Mouse (Mus musculus): ENCODE data around the gene Lce1h. TPM values are rescaled to one million over a fixed set of nuclear protein-coding genes. Genes with fewer than 3 reads are reported as not detected.

Lce1h gene
- polyA plus RNA-seq, 1 experiment from 2014 or later, result not detected

DNA sequence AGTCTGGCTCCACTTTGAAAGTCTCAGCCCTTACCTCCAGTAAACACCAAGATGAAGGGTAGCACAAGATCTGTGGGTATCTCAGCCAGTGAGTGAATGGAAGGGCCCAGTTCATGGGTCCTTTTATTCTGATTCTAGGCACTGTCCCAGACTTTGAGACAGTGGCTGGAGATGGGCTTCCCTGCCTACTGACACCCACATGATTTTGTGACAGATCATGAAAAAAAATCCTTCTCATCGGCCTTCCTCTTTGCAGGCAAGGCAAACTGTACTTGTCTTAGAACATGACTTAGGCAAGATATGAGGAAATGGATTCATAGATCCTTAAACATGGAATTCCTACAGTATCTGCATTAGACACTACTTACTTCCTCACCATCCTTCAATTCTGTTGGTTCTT lies 25.9 kb downstream of the Lce1h start, which contains the start of gene Gm38119:
Gm38119 (minus strand) TSS at position 101 of the 400 bp plus-strand sequence.
- Histone ChIP-seq H3K27ac (ENCODE audit: low read depth, low read length) (no peak within 1 kb of the TSS), H3K9ac (ENCODE audit: low read depth, low read length) (no peak within 1 kb of the TSS), H3K27me3 (replicated peaks; ENCODE audit: control insufficient read depth, insufficient read depth, low read length) (no peaks in the 10 kb centered on the region), H3K4me3 (ENCODE audit: low read depth, low read length) (no peak within 1 kb of the TSS), H3K36me3 (ENCODE audit: control insufficient read depth, insufficient read depth) (no peaks in the 10 kb centered on the region), H3K4me2 (replicated peaks; ENCODE audit: low read depth) (no peak within 1 kb of the TSS), H3K9me3 (ENCODE audit: control insufficient read depth) (no peaks in the 10 kb centered on the region), H3K4me1 (replicated peaks; ENCODE audit: control insufficient read depth, insufficient read depth, low read length) (no peaks in the 10 kb centered on the region)
- no peak for ATAC-seq
- TF ChIP-seq CTCF (IDR thresholded peaks at IDR 0.05; ENCODE audit: low read depth), result no peak
- 77% methylated on average over 1 of the region's 1 CpGs for WGBS

DNA sequence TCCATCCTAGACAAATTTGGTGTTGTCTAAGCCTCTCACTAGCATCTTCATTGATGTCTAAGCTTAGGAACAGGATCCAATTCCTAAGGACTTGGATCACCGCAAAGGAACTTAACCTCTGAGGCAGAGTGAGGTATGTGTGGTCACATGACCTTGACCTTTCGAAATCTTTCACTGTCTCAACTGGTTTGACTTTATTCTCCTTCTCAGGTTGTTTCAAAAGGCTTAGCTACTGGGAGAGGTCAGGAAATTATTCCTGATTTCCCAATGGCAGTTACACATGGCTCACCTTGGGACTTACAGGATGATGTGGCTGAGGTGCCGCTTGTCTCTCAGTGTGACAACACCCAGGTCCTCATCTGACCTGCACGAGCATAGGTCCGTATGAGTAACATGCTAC lies 42.2 kb downstream of the Lce1h start:
- 80% methylated on average over 5 of the region's 5 CpGs for WGBS
- TF ChIP-seq CTCF (IDR thresholded peaks at IDR 0.05; ENCODE audit: low read depth), result no peak

DNA sequence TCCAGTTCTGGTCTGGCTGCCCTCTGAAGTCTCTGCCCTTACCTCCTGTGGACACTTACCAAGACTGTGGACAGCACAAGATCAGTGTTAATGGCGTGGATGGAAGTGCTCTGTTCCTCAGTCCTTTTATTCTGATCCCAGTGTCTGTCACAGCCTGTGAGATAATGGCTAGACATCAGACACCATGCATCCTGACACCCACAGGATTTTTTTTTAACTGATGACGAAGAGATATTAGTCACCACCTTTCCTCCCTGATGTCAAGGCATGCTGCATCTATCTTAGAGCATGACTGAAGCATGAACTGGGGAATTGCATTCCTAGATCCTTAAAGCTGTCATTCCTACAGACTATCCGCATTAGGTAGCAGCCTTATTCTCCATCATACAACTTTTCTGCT lies 44.6 kb downstream of the Lce1h start, which contains the start of gene Lce1f:
Lce1f (minus strand) TSS at position 101 of the 400 bp plus-strand sequence.
- H3K27me3 ChIP-seq (replicated peaks; ENCODE audit: control insufficient read depth, insufficient read depth, low read length), result no peaks in the 10 kb centered on the region
- TF ChIP-seq CTCF (IDR thresholded peaks at IDR 0.05; ENCODE audit: low read depth), result no peak
- no peak within 1 kb of the TSS for H3K9ac ChIP-seq (ENCODE audit: low read depth, low read length)
- no peaks in the 10 kb centered on the region for H3K9me3 ChIP-seq (ENCODE audit: control insufficient read depth)
- H3K36me3 ChIP-seq (ENCODE audit: control insufficient read depth, insufficient read depth), result no peaks in the 10 kb centered on the region
- no peaks in the 10 kb centered on the region for H3K4me1 ChIP-seq (replicated peaks; ENCODE audit: control insufficient read depth, insufficient read depth, low read length)
- no peak within 1 kb of the TSS for H3K4me2 ChIP-seq (replicated peaks; ENCODE audit: low read depth)
- no peak within 1 kb of the TSS for H3K27ac ChIP-seq (ENCODE audit: low read depth, low read length)
- no peak within 1 kb of the TSS for H3K4me3 ChIP-seq (ENCODE audit: low read depth, low read length)
- 67% methylated on average over 3 of the region's 3 CpGs for WGBS
- ATAC-seq, result no peak

More for the DNA sequence above, 42.2 kb downstream of the Lce1h start:
- Histone ChIP-seq H3K27me3 (replicated peaks; ENCODE audit: control insufficient read depth, insufficient read depth, low read length) (no peaks in the 10 kb centered on the region), H3K9me3 (ENCODE audit: control insufficient read depth) (no peaks in the 10 kb centered on the region), H3K9ac (ENCODE audit: low read depth, low read length) (no peak overlapping the region), H3K4me3 (ENCODE audit: low read depth, low read length) (no peak overlapping the region), H3K4me1 (replicated peaks; ENCODE audit: control insufficient read depth, insufficient read depth, low read length) (no peaks in the 10 kb centered on the region), H3K4me2 (replicated peaks; ENCODE audit: low read depth) (no peak overlapping the region), H3K27ac (ENCODE audit: low read depth, low read length) (no peak overlapping the region), H3K36me3 (ENCODE audit: control insufficient read depth, insufficient read depth) (no peaks in the 10 kb centered on the region)
- no peak for ATAC-seq

DNA sequence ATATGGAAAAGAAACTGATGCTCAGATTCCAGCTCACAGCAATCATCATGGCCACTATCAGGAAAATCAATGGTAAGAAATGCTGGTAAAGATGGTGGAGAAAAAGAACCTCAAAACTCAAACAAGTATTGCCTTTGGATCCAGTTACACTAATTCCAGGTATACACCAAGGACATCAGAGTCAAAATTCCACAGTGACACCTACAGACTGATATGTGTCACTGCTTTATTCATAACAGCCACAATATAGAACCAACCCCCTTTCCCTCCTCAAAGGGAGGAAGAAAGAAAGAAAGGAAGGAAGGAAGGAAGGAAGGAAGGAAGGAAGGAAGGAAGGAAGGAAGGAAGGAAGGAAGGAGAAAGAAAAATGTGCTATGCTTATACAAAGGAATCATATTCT lies 49.7 kb downstream of the Lce1h start:
- Histone ChIP-seq H3K4me3 (ENCODE audit: low read depth, low read length) (no peak overlapping the region), H3K27me3 (replicated peaks; ENCODE audit: control insufficient read depth, insufficient read depth, low read length) (no peaks in the 10 kb centered on the region), H3K27ac (ENCODE audit: low read depth, low read length) (no peak overlapping the region), H3K9ac (ENCODE audit: low read depth, low read length) (no peak overlapping the region), H3K4me1 (replicated peaks; ENCODE audit: control insufficient read depth, insufficient read depth, low read length) (no peaks in the 10 kb centered on the region), H3K4me2 (replicated peaks; ENCODE audit: low read depth) (no peak overlapping the region), H3K9me3 (ENCODE audit: control insufficient read depth) (no peaks in the 10 kb centered on the region), H3K36me3 (ENCODE audit: control insufficient read depth, insufficient read depth) (no peaks in the 10 kb centered on the region)
- ATAC-seq, result no peak
- TF ChIP-seq CTCF (IDR thresholded peaks at IDR 0.05; ENCODE audit: low read depth), result peak; percentile 47

Other genes with a start within 250 kb of the Lce1h start
- not detected in 2 replicates for gene 2310046K23Rik, start 230.6 kb downstream of the Lce1h start, polyA plus RNA-seq (2015; fragmentation: Nextera tagmentation; extraction: Ambion mirVana)
- gene Ivl, start 191.3 kb downstream of the Lce1h start, polyA plus RNA-seq (2015; fragmentation: Nextera tagmentation; extraction: Ambion mirVana), result 0.47 and 0.80 TPM in 2 replicates
- gene Smcp, start 176.1 kb downstream of the Lce1h start, polyA plus RNA-seq (2015; fragmentation: Nextera tagmentation; extraction: Ambion mirVana), result 96.4 and 137 TPM in 2 replicates
- gene 2210017I01Rik, start 157.6 kb downstream of the Lce1h start, polyA plus RNA-seq (2015; fragmentation: Nextera tagmentation; extraction: Ambion mirVana), result 0.18 and 0.34 TPM in 2 replicates
- 1.8 and 2.1 TPM in 2 replicates for gene Lce6a, start 143.4 kb downstream of the Lce1h start, polyA plus RNA-seq (2015; fragmentation: Nextera tagmentation; extraction: Ambion mirVana)
- gene Lce1a1, start 116.8 kb downstream of the Lce1h start, polyA plus RNA-seq (2015; fragmentation: Nextera tagmentation; extraction: Ambion mirVana), result 0.46 and 0.73 TPM in 2 replicates
- gene Lce1b, start 108.1 kb downstream of the Lce1h start, polyA plus RNA-seq (2015; fragmentation: Nextera tagmentation; extraction: Ambion mirVana), result not detected in 2 replicates
- not detected in 2 replicates for gene Lce1a2, start 94.8 kb downstream of the Lce1h start, polyA plus RNA-seq (2015; fragmentation: Nextera tagmentation; extraction: Ambion mirVana)
- not detected in 2 replicates for gene Lce1c, start 85.8 kb downstream of the Lce1h start, polyA plus RNA-seq (2015; fragmentation: Nextera tagmentation; extraction: Ambion mirVana)
- not detected in 2 replicates for gene Lce1d, start 77.9 kb downstream of the Lce1h start, polyA plus RNA-seq (2015; fragmentation: Nextera tagmentation; extraction: Ambion mirVana)
- gene Lce1e, start 56.0 kb downstream of the Lce1h start, polyA plus RNA-seq (2015; fragmentation: Nextera tagmentation; extraction: Ambion mirVana), result not detected in 2 replicates
- gene Lce1f, start 44.7 kb downstream of the Lce1h start, polyA plus RNA-seq (2015; fragmentation: Nextera tagmentation; extraction: Ambion mirVana), result not detected in 2 replicates
- gene Gm38119, start 26.0 kb downstream of the Lce1h start, polyA plus RNA-seq (2015; fragmentation: Nextera tagmentation; extraction: Ambion mirVana), result not detected in 2 replicates
- gene Lce1g, start 12.7 kb downstream of the Lce1h start, polyA plus RNA-seq (2015; fragmentation: Nextera tagmentation; extraction: Ambion mirVana), result not detected in 2 replicates
- not detected in 2 replicates for gene Lce1i, start 13.8 kb upstream of the Lce1h start, polyA plus RNA-seq (2015; fragmentation: Nextera tagmentation; extraction: Ambion mirVana)
- not detected in 2 replicates for gene Lce1j, start 25.4 kb upstream of the Lce1h start, polyA plus RNA-seq (2015; fragmentation: Nextera tagmentation; extraction: Ambion mirVana)
- not detected in 2 replicates for gene Lce1k, start 42.8 kb upstream of the Lce1h start, polyA plus RNA-seq (2015; fragmentation: Nextera tagmentation; extraction: Ambion mirVana)
- not detected in 2 replicates for gene Kprp, start 62.2 kb upstream of the Lce1h start, polyA plus RNA-seq (2015; fragmentation: Nextera tagmentation; extraction: Ambion mirVana)
- gene Lce1l, start 86.2 kb upstream of the Lce1h start, polyA plus RNA-seq (2015; fragmentation: Nextera tagmentation; extraction: Ambion mirVana), result not detected in 2 replicates
- gene 2310050C09Rik, start 105.2 kb upstream of the Lce1h start, polyA plus RNA-seq (2015; fragmentation: Nextera tagmentation; extraction: Ambion mirVana), result not detected in 2 replicates
- gene Lce3a, start 161.2 kb upstream of the Lce1h start, polyA plus RNA-seq (2015; fragmentation: Nextera tagmentation; extraction: Ambion mirVana), result not detected in 2 replicates
- gene Lce3b, start 167.9 kb upstream of the Lce1h start, polyA plus RNA-seq (2015; fragmentation: Nextera tagmentation; extraction: Ambion mirVana), result not detected in 2 replicates
- gene Lce3c, start 179.4 kb upstream of the Lce1h start, polyA plus RNA-seq (2015; fragmentation: Nextera tagmentation; extraction: Ambion mirVana), result not detected in 2 replicates
- not detected in 2 replicates for gene Lce3d, start 192.3 kb upstream of the Lce1h start, polyA plus RNA-seq (2015; fragmentation: Nextera tagmentation; extraction: Ambion mirVana)
- not detected in 2 replicates for gene Lce3e, start 202.0 kb upstream of the Lce1h start, polyA plus RNA-seq (2015; fragmentation: Nextera tagmentation; extraction: Ambion mirVana)
- gene Lce3f, start 227.2 kb upstream of the Lce1h start, polyA plus RNA-seq (2015; fragmentation: Nextera tagmentation; extraction: Ambion mirVana), result not detected in 2 replicates